Mouse (Mus musculus): ENCODE results near the gene Lypd6b.

DNA sequence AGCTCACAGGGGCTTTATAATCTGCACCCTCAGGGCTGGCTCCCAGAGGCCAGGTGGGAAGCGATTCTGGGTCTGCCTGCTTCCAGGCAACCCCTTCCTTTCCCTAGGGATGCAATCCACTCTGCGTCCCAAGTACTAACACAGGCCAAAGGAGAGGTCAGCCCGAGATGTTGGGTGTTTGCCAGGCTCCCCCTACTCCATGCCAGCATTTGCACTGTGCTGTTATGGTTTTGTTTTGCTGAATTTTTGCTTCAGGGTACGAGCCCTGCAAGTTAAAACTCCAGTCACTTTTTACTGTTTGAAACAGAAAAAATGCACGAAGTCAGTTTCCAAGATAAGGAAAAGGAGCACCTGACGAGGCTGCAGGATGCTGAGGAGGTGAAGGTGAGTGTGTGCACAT is 46.5 kb upstream of the Lypd6b start:
- TF ChIP-seq POLR2A (IDR thresholded peaks at IDR 0.05; ENCODE audit: extremely low read depth, insufficient read depth, low read length) = no peak
- no peak for TF ChIP-seq CTCF (IDR thresholded peaks at IDR 0.05; ENCODE audit: low read depth, low read length)
